Mouse (Mus musculus) liver, embryonic 14.5 days (tissue): ENCODE measurements around the gene Dusp3. TPM values are rescaled to one million over a fixed set of nuclear protein-coding genes. Genes with fewer than 3 reads are reported as not detected.

Experiments used
- ATAC-seq: fragments of 200-750 bp; cut with Nextera tagmentation; 2 replicates; pipeline ENCODE4 v1.8.0; 2017; ENCODE audit warnings: moderate number of reproducible peaks, mild to moderate bottlenecking, moderate library complexity; ENCODE audit not compliant: insufficient read depth
- DNase-seq, 3 experiments: peaks; one replicate each; pipeline ENCODE4 v3.0.0-alpha.2; 2012 to 2013; ENCODE audit warnings: low read depth in 3 of 3, low spot score in 3 of 3
- H3K27ac ChIP-seq: fragments of 300-500 bp; sonication (generic); 2 replicates; pipeline ENCODE4 v1.5.1; 2014; ENCODE audit warnings: moderate library complexity, mild to moderate bottlenecking, control low read depth, inconsistent platforms
- H3K27me3 ChIP-seq: fragments of 300-500 bp; sonication (generic); 2 replicates; pipeline ENCODE4 v1.6.1; 2014; ENCODE audit warnings: mild to moderate bottlenecking, low read length, moderate library complexity; ENCODE audit not compliant: control insufficient read depth, insufficient read depth
- H3K36me3 ChIP-seq: fragments of 300-500 bp; sonication (generic); replicated peaks from 2 replicates; pipeline ENCODE4 v1.6.1; 2014; ENCODE audit warnings: low read depth; ENCODE audit not compliant: control insufficient read depth, insufficient read depth
- H3K4me1 ChIP-seq, 2 experiments: fragments of 200-500 bp in 1 of 2; fragments of 300-500 bp in 1 of 2; sonication (generic) in 1 of 2; replicated peaks; 2 replicates each; pipeline ENCODE4 v1.6.1; 2012 to 2014; ENCODE audit warnings: antibody characterized with exemption in 1 of 2, inconsistent platforms in 1 of 2, low read length in 1 of 2; ENCODE audit not compliant: control insufficient read depth in 2 of 2, insufficient read depth in 2 of 2
- H3K4me2 ChIP-seq: fragments of 300-500 bp; sonication (generic); 2 replicates; pipeline ENCODE4 v1.6.1; 2014; ENCODE audit warnings: low read depth, mild to moderate bottlenecking, control low read depth, moderate library complexity
- H3K4me3 ChIP-seq, 2 experiments: fragments of 200-500 bp in 1 of 2; fragments of 300-500 bp in 1 of 2; sonication (generic) in 1 of 2; 2 replicates each; pipeline ENCODE4 v1.5.1; 2012 to 2014; ENCODE audit warnings: low read depth in 2 of 2, low read length in 2 of 2, mild to moderate bottlenecking in 2 of 2, control low read depth in 1 of 2, inconsistent platforms in 1 of 2, moderate library complexity in 1 of 2; ENCODE audit not compliant: insufficient read depth in 1 of 2
- H3K9ac ChIP-seq: fragments of 300-500 bp; sonication (generic); replicated peaks from 2 replicates; pipeline ENCODE4 v1.6.1; 2014; ENCODE audit warnings: mild to moderate bottlenecking, control low read depth, moderate library complexity
- H3K9me3 ChIP-seq: fragments of 300-500 bp; sonication (generic); 2 replicates; pipeline ENCODE4 v1.6.1; 2016; ENCODE audit warnings: low read length, mixed read lengths; ENCODE audit not compliant: control insufficient read depth
- CTCF ChIP-seq: IDR thresholded peaks from 2 replicates; pipeline ENCODE4 v1.5.1; 2016; ENCODE audit warnings: antibody characterized with exemption, low read depth, control low read depth
- EP300 ChIP-seq: IDR thresholded peaks from 2 replicates; pipeline ENCODE4 v1.6.1; 2016; ENCODE audit warnings: antibody characterized with exemption, low read depth
- WGBS: fragments of 180-500 bp; shearing (Covaris S2); extraction: QIAGEN DNeasy Blood & Tissue Kit; methylation state at CpG from one replicate; pipeline ENCODE4 v1.1.7; 2014; ENCODE audit not compliant: insufficient replicate concordance; 5-methylcytosine and 5-hydroxymethylcytosine counted together
- polyA plus RNA-seq, 2 experiments: library from polyadenylated mRNA; depleted of rRNA in 1 of 2; stranded (reverse) in 1 of 2; unstranded in 1 of 2; fragments of >200 nt; fragmentation: Nextera tagmentation in 1 of 2; extraction: Ambion mirVana in 1 of 2; gene quantifications; 2 replicates each; pipeline versions ENCODE4 v1.2.1 to v1.2.3; 2012 to 2014

Gene Dusp3
- 3.3 and 4.8 TPM in 2 replicates for polyA plus RNA-seq (2012; rRNA removed)
- 6.3 and 7.2 TPM in 2 replicates for polyA plus RNA-seq (2014; fragmentation: Nextera tagmentation; extraction: Ambion mirVana)

- DNase-seq, result no peak
- ATAC-seq, result no peak
These were observed at the start of gene Dusp3 for GRCm38 (mm10) chr11:101986913-101987312. Gene Dusp3 (minus strand): TSS chr11:101987013.

GRCm38 (mm10) chr11:102036336-102036735 is 49.5 kb upstream of the Dusp3 start:
- no peaks in the 10 kb centered on the region for H3K4me1 ChIP-seq
- no peaks in the 10 kb centered on the region for H3K9me3 ChIP-seq
- H3K27me3 ChIP-seq, result no peaks in the 10 kb centered on the region; the same call in 1 of the 2 replicates
- no peak for DNase-seq
- H3K36me3 ChIP-seq, result no peaks in the 10 kb centered on the region
- H3K4me2 ChIP-seq, result no peak overlapping the region
- H3K4me3 ChIP-seq, result no peak overlapping the region
- TF ChIP-seq EP300, result no peak
- TF ChIP-seq CTCF, result no peak
- 52% methylated on average over 7 of the region's 7 CpGs for WGBS
- ATAC-seq, result no peak
- H3K27ac ChIP-seq, result no peak overlapping the region
- no peak overlapping the region for H3K9ac ChIP-seq

More at GRCm38 (mm10) chr11:101986913-101987312, at the start of gene Dusp3:
- peaks cover 4 to 9% of the 10 kb centered on the region in 2 experiments for H3K4me1 ChIP-seq
- H3K9me3 ChIP-seq, result no peaks in the 10 kb centered on the region
- H3K4me3 ChIP-seq, result no peak within 1 kb of the TSS
- no peak within 1 kb of the TSS for H3K9ac ChIP-seq
- no peak within 1 kb of the TSS for H3K27ac ChIP-seq
- H3K36me3 ChIP-seq, result no peaks in the 10 kb centered on the region
- TF ChIP-seq EP300, result no peak
- no peak for TF ChIP-seq CTCF
- H3K4me2 ChIP-seq, result no peak within 1 kb of the TSS
- WGBS, result 62% methylated on average over 3 of the region's 3 CpGs
- H3K27me3 ChIP-seq, result peaks cover 13% of the 10 kb centered on the region

GRCm38 (mm10) chr11:102035456-102035960 is 48.7 kb upstream of the Dusp3 start:
- H3K36me3 ChIP-seq, result no peaks in the 10 kb centered on the region
- no peaks in the 10 kb centered on the region; the same call in 1 of the 2 replicates for H3K27me3 ChIP-seq
- no peaks in the 10 kb centered on the region for H3K9me3 ChIP-seq
- H3K4me3 ChIP-seq, result no peak overlapping the region
- no peak for TF ChIP-seq EP300
- no peak for TF ChIP-seq CTCF
- 64% methylated on average over 5 of the region's 5 CpGs for WGBS
- no peak overlapping the region for H3K9ac ChIP-seq
- DNase-seq (no peak), ATAC-seq (no peak)
- no peak overlapping the region for H3K27ac ChIP-seq
- H3K4me2 ChIP-seq, result no peak overlapping the region
- no peaks in the 10 kb centered on the region for H3K4me1 ChIP-seq

- no peak overlapping the region for H3K4me2 ChIP-seq
- H3K4me3 ChIP-seq, result no peak overlapping the region
- H3K27ac ChIP-seq, result no peak overlapping the region
- no peak for ATAC-seq
- TF ChIP-seq EP300, result no peak
- no peak for TF ChIP-seq CTCF
- no peaks in the 10 kb centered on the region for H3K36me3 ChIP-seq
- H3K27me3 ChIP-seq, result no peaks in the 10 kb centered on the region
- 71% methylated on average over 8 of the region's 8 CpGs for WGBS
- peaks cover 0 to 1% of the 10 kb centered on the region in 2 experiments; a peak in 1 of 4 replicates for H3K4me1 ChIP-seq
- no peak overlapping the region for H3K9ac ChIP-seq
- DNase-seq, result no peak
- no peaks in the 10 kb centered on the region for H3K9me3 ChIP-seq
These were observed 48.1 kb upstream of the Dusp3 start for GRCm38 (mm10) chr11:102034887-102035286.

- WGBS, result 70% methylated on average over 12 of the region's 12 CpGs
- Histone ChIP-seq H3K36me3 (no peaks in the 10 kb centered on the region), H3K4me3 (no peak overlapping the region), H3K4me1 (peaks cover 6 to 7% of the 10 kb centered on the region in 2 experiments; a peak in 3 of 4 replicates), H3K9ac (no peak overlapping the region), H3K4me2 (no peak overlapping the region), H3K9me3 (no peaks in the 10 kb centered on the region), H3K27ac (no peak overlapping the region), H3K27me3 (peaks cover 2% of the 10 kb centered on the region)
- ATAC-seq (no peak), DNase-seq (no peak)
- TF ChIP-seq EP300 (no peak), CTCF (no peak)
These were observed 46.3 kb upstream of the Dusp3 start for GRCm38 (mm10) chr11:102033055-102033591.
